Mouse (Mus musculus): Measurements from ENCODE around the gene Nr2c2ap. TPM values are rescaled to one million over a fixed set of nuclear protein-coding genes. Genes with fewer than 3 reads are reported as not detected.
A peak's percentile ranks its signal among the peaks of the same experiment; 100 is the strongest.

Nr2c2ap gene
- total and polyA plus RNA-seq, 2 experiments from 2014 or later: 5.4 to 42.1 TPM

- WGBS: 72% methylated on average over 13 of the region's 13 CpGs
- no peak overlapping the region for H3K9ac ChIP-seq (replicated peaks; ENCODE audit: low read length, poor library complexity, severe bottlenecking)
Measured at GRCm38 (mm10) chr8:70114892-70115291, 16.2 kb upstream of the Nr2c2ap start.

GRCm38 (mm10) chr8:70117611-70118010 lies 13.5 kb upstream of the Nr2c2ap start:
- no peak for DNase-seq (ENCODE audit: low spot score)

More at GRCm38 (mm10) chr8:70114892-70115291, 16.2 kb upstream of the Nr2c2ap start:
- no peaks in the 10 kb centered on the region for H3K27me3 ChIP-seq (ENCODE audit: insufficient read depth, low read length)
- no peak overlapping the region for H3K4me2 ChIP-seq (ENCODE audit: low read depth, low read length, poor library complexity, severe bottlenecking)
- no peak for TF ChIP-seq CTCF (IDR thresholded peaks at IDR 0.05)
- no peaks in the 10 kb centered on the region for H3K9me3 ChIP-seq (ENCODE audit: low read length)
- peaks cover 28% of the 10 kb centered on the region for H3K36me3 ChIP-seq (ENCODE audit: insufficient read depth, low read length)
- no peak for ATAC-seq (ENCODE audit: low FRiP score)
- no peak overlapping the region for H3K4me3 ChIP-seq (ENCODE audit: low read depth, low read length)
- peaks cover 9% of the 10 kb centered on the region; the same call in 1 of the 2 replicates for H3K4me1 ChIP-seq (ENCODE audit: insufficient read depth, low read length)
- H3K27ac ChIP-seq (ENCODE audit: low read depth, low read length): no peak overlapping the region
- no peak for DNase-seq (ENCODE audit: low spot score)

DNA sequence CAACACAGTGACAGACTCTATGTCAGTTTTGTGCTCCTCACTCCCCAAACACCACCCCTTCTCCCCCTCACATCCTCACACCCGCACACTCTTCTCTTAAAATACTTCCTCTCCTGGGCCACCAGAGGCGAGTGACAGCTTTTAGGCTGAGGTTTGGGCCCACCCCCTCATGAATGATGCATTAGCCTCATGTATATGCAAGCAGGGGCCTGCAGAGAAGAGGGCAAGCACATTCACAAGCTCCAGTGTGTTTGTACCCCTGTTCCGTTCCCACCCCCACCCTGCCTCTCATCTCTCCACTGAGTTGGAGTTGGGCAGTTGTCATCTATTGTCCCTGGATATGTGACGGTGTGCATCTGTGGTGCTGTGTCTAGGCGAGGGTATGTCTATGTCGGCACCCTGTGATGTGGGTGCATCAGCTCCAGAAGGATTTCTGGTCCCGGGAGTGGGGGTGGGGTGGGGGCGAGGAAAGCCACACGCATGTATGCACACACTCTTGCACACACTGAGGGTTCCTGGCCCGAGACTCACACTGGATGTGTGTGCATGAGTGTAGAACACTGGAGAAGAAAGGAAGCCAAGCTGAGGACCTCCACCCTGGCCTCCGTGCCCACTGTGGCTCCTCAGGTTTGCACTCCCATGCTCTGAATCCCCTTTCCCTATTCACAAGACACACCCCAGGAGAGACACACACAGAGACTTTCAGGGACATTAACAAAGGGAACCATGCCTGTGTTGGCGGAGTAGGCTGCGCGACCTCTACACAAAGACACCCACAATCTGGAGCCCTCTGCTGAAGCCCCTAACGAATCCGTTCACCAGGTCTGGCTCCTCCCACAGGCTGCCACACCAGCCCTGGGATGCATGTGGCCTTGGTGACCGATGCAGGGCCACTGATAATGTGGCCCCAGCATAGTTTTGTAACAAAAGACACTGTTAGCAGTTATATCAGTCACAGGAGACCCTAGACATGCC lies 12.1 kb upstream of the Nr2c2ap start:
- H3K4me1 ChIP-seq (ENCODE audit: insufficient read depth, low read length): peaks cover 7% of the 10 kb centered on the region; the same call in 1 of the 2 replicates
- DNase-seq (ENCODE audit: low spot score) (peak; percentile 88), ATAC-seq (ENCODE audit: low FRiP score) (peak; percentile 87)
- no peaks in the 10 kb centered on the region for H3K9me3 ChIP-seq (ENCODE audit: low read length)
- peaks cover 6% of the 10 kb centered on the region; the same call in 1 of the 2 replicates for H3K36me3 ChIP-seq (ENCODE audit: insufficient read depth, low read length)
- H3K27ac ChIP-seq (ENCODE audit: low read depth, low read length): peak overlapping the region; percentile 96
- H3K4me3 ChIP-seq (ENCODE audit: low read depth, low read length): peak overlapping the region; percentile 61
- peak; percentile 58 for TF ChIP-seq CTCF (IDR thresholded peaks at IDR 0.05)
- H3K9ac ChIP-seq (replicated peaks; ENCODE audit: low read length, poor library complexity, severe bottlenecking): peak overlapping the region; percentile 87
- H3K4me2 ChIP-seq (ENCODE audit: low read depth, low read length, poor library complexity, severe bottlenecking): peak overlapping the region; percentile 86
- WGBS: 1% methylated on average over 17 of the region's 17 CpGs
- no peaks in the 10 kb centered on the region for H3K27me3 ChIP-seq (ENCODE audit: insufficient read depth, low read length)

More at GRCm38 (mm10) chr8:70117611-70118010, 13.5 kb upstream of the Nr2c2ap start:
- WGBS: 13% methylated on average over 9 of the region's 9 CpGs
- peak overlapping the region; percentile 61; the same call in 1 of the 2 replicates for H3K4me3 ChIP-seq (ENCODE audit: low read depth, low read length)
- no peaks in the 10 kb centered on the region for H3K9me3 ChIP-seq (ENCODE audit: low read length)
- H3K27ac ChIP-seq (ENCODE audit: low read depth, low read length): 0 out of 2 replicates have a peak overlapping the region, but pooled peaks have one; percentile 96
- no peak for ATAC-seq (ENCODE audit: low FRiP score)
- H3K4me1 ChIP-seq (ENCODE audit: insufficient read depth, low read length): peaks cover 7% of the 10 kb centered on the region; the same call in 1 of the 2 replicates
- H3K4me2 ChIP-seq (ENCODE audit: low read depth, low read length, poor library complexity, severe bottlenecking): peak overlapping the region; percentile 86
- TF ChIP-seq CTCF (IDR thresholded peaks at IDR 0.05): no peak
- peak overlapping the region; percentile 87; the same call in 1 of the 2 replicates for H3K9ac ChIP-seq (replicated peaks; ENCODE audit: low read length, poor library complexity, severe bottlenecking)
- H3K36me3 ChIP-seq (ENCODE audit: insufficient read depth, low read length): peaks cover 7% of the 10 kb centered on the region; the same call in 1 of the 2 replicates
- no peaks in the 10 kb centered on the region for H3K27me3 ChIP-seq (ENCODE audit: insufficient read depth, low read length)

- H3K9ac ChIP-seq (replicated peaks; ENCODE audit: low read length, poor library complexity, severe bottlenecking): peak within 1 kb of the TSS; percentile 87
- TF ChIP-seq CTCF (IDR thresholded peaks at IDR 0.05): no peak
- peaks cover 7% of the 10 kb centered on the region; the same call in 1 of the 2 replicates for H3K4me1 ChIP-seq (ENCODE audit: insufficient read depth, low read length)
- ATAC-seq (ENCODE audit: low FRiP score) (peak; percentile 51), DNase-seq (ENCODE audit: low spot score) (peak; percentile 95)
- no peaks in the 10 kb centered on the region for H3K27me3 ChIP-seq (ENCODE audit: insufficient read depth, low read length)
- WGBS: 1% methylated on average over 19 of the region's 19 CpGs
- H3K27ac ChIP-seq (ENCODE audit: low read depth, low read length): peak within 1 kb of the TSS; percentile 96
- peak within 1 kb of the TSS; percentile 86 for H3K4me2 ChIP-seq (ENCODE audit: low read depth, low read length, poor library complexity, severe bottlenecking)
- no peaks in the 10 kb centered on the region for H3K36me3 ChIP-seq (ENCODE audit: insufficient read depth, low read length)
- H3K4me3 ChIP-seq (ENCODE audit: low read depth, low read length): peak within 1 kb of the TSS; percentile 61
- H3K9me3 ChIP-seq (ENCODE audit: low read length): no peaks in the 10 kb centered on the region
Measured at GRCm38 (mm10) chr8:70120667-70121066, 10.5 kb upstream of the Nr2c2ap start, which contains the start of gene Ncan. Gene Ncan, minus strand, starts transcription at chr8:70120873.

- H3K4me1 ChIP-seq (ENCODE audit: insufficient read depth, low read length): peaks cover 2% of the 10 kb centered on the region; the same call in 1 of the 2 replicates
- WGBS: 57% methylated on average over 2 of the region's 2 CpGs
- no peak for ATAC-seq (ENCODE audit: low FRiP score)
- TF ChIP-seq CTCF (IDR thresholded peaks at IDR 0.05): peak; percentile 66
- H3K9me3 ChIP-seq (ENCODE audit: low read length): no peaks in the 10 kb centered on the region
- DNase-seq (ENCODE audit: low spot score): no peak
- H3K9ac ChIP-seq (replicated peaks; ENCODE audit: low read length, poor library complexity, severe bottlenecking): no peak overlapping the region
- H3K36me3 ChIP-seq (ENCODE audit: insufficient read depth, low read length): no peaks in the 10 kb centered on the region
- no peak overlapping the region for H3K4me3 ChIP-seq (ENCODE audit: low read depth, low read length)
- H3K27me3 ChIP-seq (ENCODE audit: insufficient read depth, low read length): no peaks in the 10 kb centered on the region
- H3K27ac ChIP-seq (ENCODE audit: low read depth, low read length): no peak overlapping the region
- no peak overlapping the region for H3K4me2 ChIP-seq (ENCODE audit: low read depth, low read length, poor library complexity, severe bottlenecking)
Measured at GRCm38 (mm10) chr8:70122863-70123262, 8.3 kb upstream of the Nr2c2ap start.
